Mouse (Mus musculus): ENCODE measurements around the gene Tob2. TPM values are rescaled to one million over a fixed set of nuclear protein-coding genes. Genes with fewer than 3 reads are reported as not detected.

The Tob2 gene
- polyA plus RNA-seq, 1 experiment: 31.6 TPM

DNA sequence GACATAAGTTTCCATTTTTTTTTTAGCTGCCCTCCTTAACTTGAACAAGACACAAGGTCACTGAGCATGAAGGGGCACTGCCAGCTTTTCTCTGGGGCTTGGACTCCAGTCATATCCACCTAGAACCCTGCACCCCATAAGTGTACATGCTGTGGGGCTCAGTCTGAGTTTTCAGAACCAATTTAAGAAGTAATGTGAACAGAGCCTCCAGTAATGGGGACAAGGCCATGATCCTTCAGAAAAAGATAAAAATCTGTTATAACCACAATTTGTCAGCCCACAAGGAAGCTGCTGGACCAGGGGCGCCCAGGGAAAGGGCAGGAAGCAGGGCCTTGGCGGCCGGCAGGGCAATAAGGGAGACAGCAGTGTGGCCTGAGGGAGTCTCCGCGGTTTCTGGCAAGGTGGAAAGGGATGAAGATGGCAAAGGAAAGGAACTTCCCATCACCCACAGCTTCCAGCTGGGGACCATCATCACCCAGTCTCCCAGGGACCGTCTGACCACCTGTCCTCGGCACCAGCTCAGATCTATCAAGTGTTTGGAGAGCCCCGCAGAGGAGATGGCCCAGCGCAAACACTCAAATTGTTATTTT is 6.1 kb downstream of the Tob2 start:
- H3K27me3 ChIP-seq (replicated peaks; ENCODE audit: control insufficient read depth, insufficient read depth, low read length): no peaks in the 10 kb centered on the region
- peak overlapping the region; percentile 51 for H3K27ac ChIP-seq (ENCODE audit: insufficient read depth, low read depth, low read length)
- no peak for DNase-seq
- 0 out of 2 replicates have a peak overlapping the region, but pooled peaks have one; percentile 6 for H3K4me3 ChIP-seq (ENCODE audit: insufficient read depth, low read depth, low read length)
- no peak for TF ChIP-seq CTCF (conservative IDR thresholded peaks at IDR 0.05; ENCODE audit: insufficient read depth, insufficient read length, low read depth, low read length)
- no peak for TF ChIP-seq POLR2A (IDR thresholded peaks at IDR 0.05; ENCODE audit: low read depth, low read length)
- H3K36me3 ChIP-seq (ENCODE audit: control insufficient read depth, insufficient read depth, low read length): peaks cover 14% of the 10 kb centered on the region
- 72% methylated on average over 9 of the region's 9 CpGs for WGBS
- H3K4me1 ChIP-seq (ENCODE audit: control insufficient read depth, insufficient read depth, low read length): peaks cover 17% of the 10 kb centered on the region; the same call in 1 of the 2 replicates

DNA sequence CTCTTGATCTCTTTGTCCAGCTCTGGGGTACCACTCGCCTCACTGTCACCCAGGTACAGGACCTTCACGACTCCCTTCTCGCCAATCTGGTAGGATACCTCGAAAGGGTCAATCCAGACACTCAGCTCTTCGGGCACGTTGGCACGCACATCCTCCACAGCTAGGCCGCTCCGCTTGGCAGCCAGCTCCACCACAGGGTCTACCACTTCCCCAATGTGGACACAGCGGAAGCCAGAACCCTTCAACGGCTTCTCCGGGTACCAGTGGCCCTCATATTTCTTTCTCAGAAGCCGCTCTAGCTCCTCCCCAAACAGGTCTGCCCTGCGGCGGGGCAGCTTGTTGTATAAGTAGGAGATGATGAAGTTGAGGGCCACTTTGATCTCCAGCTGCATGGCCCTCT is 7.2 kb downstream of the Tob2 start:
- DNase-seq: no peak
- Histone ChIP-seq H3K27ac (ENCODE audit: insufficient read depth, low read depth, low read length) (no peak overlapping the region), H3K4me1 (ENCODE audit: control insufficient read depth, insufficient read depth, low read length) (peaks cover 24% of the 10 kb centered on the region; the same call in 1 of the 2 replicates), H3K4me3 (ENCODE audit: insufficient read depth, low read depth, low read length) (no peak overlapping the region), H3K36me3 (ENCODE audit: control insufficient read depth, insufficient read depth, low read length) (peaks cover 14% of the 10 kb centered on the region), H3K27me3 (replicated peaks; ENCODE audit: control insufficient read depth, insufficient read depth, low read length) (no peaks in the 10 kb centered on the region)
- WGBS: 88% methylated on average over 15 of the region's 15 CpGs
- no peak for TF ChIP-seq CTCF (conservative IDR thresholded peaks at IDR 0.05; ENCODE audit: insufficient read depth, insufficient read length, low read depth, low read length)
- no peak for TF ChIP-seq POLR2A (IDR thresholded peaks at IDR 0.05; ENCODE audit: low read depth, low read length)

DNA sequence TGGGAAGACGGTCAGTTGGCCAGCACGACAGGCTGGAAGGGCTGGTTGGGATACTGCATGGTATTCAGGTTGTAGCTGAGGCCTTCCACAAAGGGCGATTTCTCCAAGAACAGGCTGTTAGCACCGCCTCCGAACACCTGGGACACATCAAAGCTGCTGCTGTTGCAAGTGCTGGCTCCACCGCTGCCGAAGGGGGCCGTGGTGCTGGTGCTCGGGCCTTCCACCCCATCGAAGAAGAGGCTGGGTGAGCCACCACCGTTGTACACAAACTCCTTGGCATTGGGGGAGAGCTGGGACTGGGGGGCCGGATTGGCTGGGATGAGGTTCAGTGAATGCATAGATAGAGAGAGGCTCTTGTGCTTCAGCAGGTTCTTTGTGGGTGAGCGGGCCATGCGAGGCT is 7.9 kb downstream of the Tob2 start:
- Histone ChIP-seq H3K4me3 (ENCODE audit: insufficient read depth, low read depth, low read length) (no peak overlapping the region), H3K27me3 (replicated peaks; ENCODE audit: control insufficient read depth, insufficient read depth, low read length) (no peaks in the 10 kb centered on the region), H3K36me3 (ENCODE audit: control insufficient read depth, insufficient read depth, low read length) (peaks cover 14% of the 10 kb centered on the region), H3K4me1 (ENCODE audit: control insufficient read depth, insufficient read depth, low read length) (peaks cover 29% of the 10 kb centered on the region), H3K27ac (ENCODE audit: insufficient read depth, low read depth, low read length) (no peak overlapping the region)
- TF ChIP-seq CTCF (conservative IDR thresholded peaks at IDR 0.05; ENCODE audit: insufficient read depth, insufficient read length, low read depth, low read length) (no peak), POLR2A (IDR thresholded peaks at IDR 0.05; ENCODE audit: low read depth, low read length) (no peak)
- DNase-seq: no peak
- WGBS: 72% methylated on average over 14 of the region's 14 CpGs

DNA sequence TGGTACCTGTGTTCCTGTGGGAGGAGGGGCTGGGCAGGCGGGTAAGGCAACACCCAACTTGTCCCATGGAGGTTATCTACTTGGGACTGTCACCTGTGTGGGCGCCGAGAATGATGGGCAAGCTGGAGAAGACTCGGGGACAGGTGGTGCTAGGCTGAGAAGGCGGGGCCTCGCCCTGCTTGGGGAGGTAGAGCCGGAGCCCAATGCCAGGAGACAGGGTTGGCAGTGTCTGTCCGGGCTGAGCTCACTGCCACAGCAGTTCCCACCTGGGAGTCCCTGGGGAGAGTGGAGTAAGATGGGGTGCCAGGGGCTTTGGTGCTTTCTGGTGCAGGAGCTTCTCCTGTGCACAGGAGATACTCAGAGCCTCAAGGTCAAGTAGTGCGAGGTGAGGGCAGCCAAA is 9.5 kb downstream of the Tob2 start:
- Histone ChIP-seq H3K27me3 (replicated peaks; ENCODE audit: control insufficient read depth, insufficient read depth, low read length) (no peaks in the 10 kb centered on the region), H3K4me3 (ENCODE audit: insufficient read depth, low read depth, low read length) (no peak overlapping the region), H3K4me1 (ENCODE audit: control insufficient read depth, insufficient read depth, low read length) (peaks cover 34% of the 10 kb centered on the region), H3K27ac (ENCODE audit: insufficient read depth, low read depth, low read length) (0 out of 2 replicates have a peak overlapping the region, but pooled peaks have one; percentile 10), H3K36me3 (ENCODE audit: control insufficient read depth, insufficient read depth, low read length) (peaks cover 14% of the 10 kb centered on the region)
- DNase-seq: no peak
- TF ChIP-seq POLR2A (IDR thresholded peaks at IDR 0.05; ENCODE audit: low read depth, low read length): no peak
- TF ChIP-seq CTCF (conservative IDR thresholded peaks at IDR 0.05; ENCODE audit: insufficient read depth, insufficient read length, low read depth, low read length): no peak
- WGBS: 51% methylated on average over 9 of the region's 9 CpGs

DNA sequence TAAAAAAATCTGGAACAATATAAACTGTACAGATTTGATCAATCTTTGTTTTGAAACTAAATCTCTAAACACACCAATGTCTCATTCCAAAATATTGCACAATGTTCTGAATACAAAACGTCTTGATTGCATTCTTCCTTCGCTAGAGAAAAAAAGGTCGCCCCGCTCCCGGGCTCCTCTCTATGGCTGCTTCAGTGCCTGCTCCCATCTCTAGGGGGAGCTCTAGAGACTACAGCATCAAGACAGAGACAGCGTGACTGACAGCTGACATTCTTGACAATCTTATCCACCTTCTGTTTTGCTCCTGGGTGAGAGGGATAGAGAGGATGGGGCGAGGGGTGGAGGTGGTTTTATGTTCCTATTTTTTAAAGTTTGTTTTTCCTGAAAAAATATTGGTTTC is 10.3 kb downstream of the Tob2 start:
- peak; percentile 76 for DNase-seq
- peaks cover 14% of the 10 kb centered on the region for H3K36me3 ChIP-seq (ENCODE audit: control insufficient read depth, insufficient read depth, low read length)
- 24% methylated on average over 7 of the region's 7 CpGs for WGBS
- no peak overlapping the region for H3K27ac ChIP-seq (ENCODE audit: insufficient read depth, low read depth, low read length)
- TF ChIP-seq CTCF (conservative IDR thresholded peaks at IDR 0.05; ENCODE audit: insufficient read depth, insufficient read length, low read depth, low read length): peak; percentile 66
- TF ChIP-seq POLR2A (IDR thresholded peaks at IDR 0.05; ENCODE audit: low read depth, low read length): no peak
- peaks cover 30% of the 10 kb centered on the region for H3K4me1 ChIP-seq (ENCODE audit: control insufficient read depth, insufficient read depth, low read length)
- no peaks in the 10 kb centered on the region for H3K27me3 ChIP-seq (replicated peaks; ENCODE audit: control insufficient read depth, insufficient read depth, low read length)
- H3K4me3 ChIP-seq (ENCODE audit: insufficient read depth, low read depth, low read length): no peak overlapping the region

DNA sequence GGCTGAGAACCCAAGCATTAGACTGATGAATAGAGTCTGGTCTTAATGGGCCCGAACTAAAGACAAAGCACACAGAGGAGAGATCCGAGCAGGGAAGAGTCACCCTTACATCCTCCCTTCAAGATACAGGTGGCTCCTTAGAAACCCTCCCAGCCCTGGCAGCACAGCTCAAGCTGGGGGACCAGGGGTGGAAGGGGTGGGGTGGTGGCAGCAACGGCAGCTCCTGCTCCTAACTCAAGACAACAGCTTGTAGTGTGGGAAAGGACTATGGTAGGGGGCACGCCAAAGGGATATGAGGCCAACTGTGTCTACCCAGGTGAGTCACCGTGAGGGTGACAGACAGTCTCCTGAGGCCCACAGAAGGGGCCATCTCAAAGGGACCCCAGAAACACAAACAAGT is 10.7 kb downstream of the Tob2 start:
- no peak for DNase-seq
- no peak overlapping the region for H3K4me3 ChIP-seq (ENCODE audit: insufficient read depth, low read depth, low read length)
- H3K27ac ChIP-seq (ENCODE audit: insufficient read depth, low read depth, low read length): no peak overlapping the region
- no peak for TF ChIP-seq CTCF (conservative IDR thresholded peaks at IDR 0.05; ENCODE audit: insufficient read depth, insufficient read length, low read depth, low read length)
- TF ChIP-seq POLR2A (IDR thresholded peaks at IDR 0.05; ENCODE audit: low read depth, low read length): no peak
- H3K4me1 ChIP-seq (ENCODE audit: control insufficient read depth, insufficient read depth, low read length): peaks cover 28% of the 10 kb centered on the region
- 82% methylated on average over 5 of the region's 5 CpGs for WGBS
- no peaks in the 10 kb centered on the region for H3K27me3 ChIP-seq (replicated peaks; ENCODE audit: control insufficient read depth, insufficient read depth, low read length)
- H3K36me3 ChIP-seq (ENCODE audit: control insufficient read depth, insufficient read depth, low read length): peaks cover 14% of the 10 kb centered on the region

DNA sequence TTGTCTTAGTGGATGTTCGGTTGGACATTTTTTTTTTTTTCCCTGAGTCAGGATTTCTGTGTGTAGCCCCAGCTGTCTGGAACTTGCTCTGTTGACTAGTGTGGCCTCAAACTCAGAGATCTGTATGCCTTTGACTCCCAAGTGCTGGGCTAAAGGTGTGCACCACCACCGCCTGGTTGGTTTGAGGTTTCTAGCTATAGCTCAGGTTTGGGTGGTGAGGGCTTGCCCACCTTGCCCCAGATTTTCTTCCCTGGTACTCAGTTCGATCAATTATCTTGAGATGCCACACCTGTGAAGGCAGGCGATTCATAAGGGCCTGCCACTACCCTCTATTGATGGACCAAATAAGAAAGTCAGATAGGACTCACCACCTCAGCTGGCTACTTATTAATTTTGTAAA is 11.4 kb downstream of the Tob2 start:
- Histone ChIP-seq H3K27me3 (replicated peaks; ENCODE audit: control insufficient read depth, insufficient read depth, low read length) (no peaks in the 10 kb centered on the region), H3K36me3 (ENCODE audit: control insufficient read depth, insufficient read depth, low read length) (peaks cover 14% of the 10 kb centered on the region), H3K4me3 (ENCODE audit: insufficient read depth, low read depth, low read length) (no peak overlapping the region), H3K4me1 (ENCODE audit: control insufficient read depth, insufficient read depth, low read length) (peaks cover 26% of the 10 kb centered on the region), H3K27ac (ENCODE audit: insufficient read depth, low read depth, low read length) (peak overlapping the region; percentile 5; the same call in 1 of the 2 replicates)
- no peak for DNase-seq
- TF ChIP-seq POLR2A (IDR thresholded peaks at IDR 0.05; ENCODE audit: low read depth, low read length) (no peak), CTCF (conservative IDR thresholded peaks at IDR 0.05; ENCODE audit: insufficient read depth, insufficient read length, low read depth, low read length) (no peak)
- WGBS: 75% methylated on average over 4 of the region's 4 CpGs
